Mouse (Mus musculus) heart, postnatal 0 days (tissue): ENCODE measurements at regions not wholly inside any gene's neighbourhood (a gene's known extent, or its start where the extent isn't known, plus 50 kb on each side); places are given as distances from the start of the nearest gene placed in this dataset.

Experiments
- CTCF ChIP-seq: IDR thresholded peaks from 2 replicates; pipeline ENCODE4 v1.5.1; 2016; ENCODE audit warnings: antibody characterized with exemption, control low read depth, low read depth
- EP300 ChIP-seq: IDR thresholded peaks from 2 replicates; pipeline ENCODE4 v1.6.1; 2016; ENCODE audit warnings: antibody characterized with exemption, low read depth

DNA sequence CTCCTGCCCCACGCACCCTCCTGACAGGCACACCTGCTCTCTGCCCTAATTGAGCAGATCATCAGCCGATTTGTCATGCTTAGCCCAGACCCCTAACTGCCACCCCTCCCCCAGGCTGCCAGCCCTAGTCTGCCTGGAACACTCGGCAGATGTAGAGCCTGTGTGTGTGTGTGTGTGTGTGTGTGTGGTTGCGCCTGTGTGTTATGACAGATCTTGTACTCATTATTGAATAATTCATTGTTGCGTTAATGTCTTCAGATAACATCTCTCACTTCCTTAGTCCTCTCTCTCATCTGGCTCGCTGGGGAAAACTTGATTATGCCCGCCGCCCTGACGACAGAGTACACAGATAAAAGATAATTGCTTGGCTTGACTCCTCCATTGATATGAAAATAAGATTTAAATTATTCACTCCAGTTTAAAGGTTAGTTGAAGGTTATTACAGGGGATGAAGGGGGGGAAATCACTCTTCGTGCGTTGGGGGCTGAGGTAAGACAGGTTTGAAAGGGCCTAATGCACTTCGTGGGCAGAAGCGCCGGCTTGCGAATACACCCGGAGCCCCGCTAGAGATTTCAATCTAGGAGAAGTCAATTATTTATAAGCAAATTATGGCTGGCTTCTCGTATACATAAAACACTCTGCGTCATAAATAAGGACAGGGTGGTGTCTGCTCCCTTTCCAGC, 260.3 kb upstream of the Tle3 start:
- no peak for TF ChIP-seq CTCF
- TF ChIP-seq EP300 = no peak
